Mouse (Mus musculus) testis, adult 2 months (tissue): ENCODE measurements at regions not wholly inside any gene's neighbourhood (a gene's known extent, or its start where the extent isn't known, plus 50 kb on each side); places are given as distances from the start of the nearest gene placed in this dataset.

Experiments used
- H3K27ac ChIP-seq: fragments of 200-500 bp; 2 replicates; pipeline ENCODE4 v1.5.1; 2012; ENCODE audit warnings: low read depth, low read length; ENCODE audit not compliant: control insufficient read depth, insufficient read depth
- H3K27me3 ChIP-seq: fragments of 200-500 bp; 2 replicates; pipeline ENCODE4 v1.6.1; 2012; ENCODE audit warnings: mild to moderate bottlenecking, low read length, moderate library complexity; ENCODE audit not compliant: control insufficient read depth, insufficient read depth
- H3K36me3 ChIP-seq: fragments of 200-500 bp; 2 replicates; pipeline ENCODE4 v1.6.1; 2012; ENCODE audit warnings: mild to moderate bottlenecking, low read length; ENCODE audit not compliant: control insufficient read depth, insufficient read depth
- H3K4me1 ChIP-seq: fragments of 200-500 bp; 2 replicates; pipeline ENCODE4 v1.6.1; 2012; ENCODE audit warnings: low read length; ENCODE audit not compliant: control insufficient read depth, insufficient read depth
- H3K4me3 ChIP-seq: fragments of 200-500 bp; 2 replicates; pipeline ENCODE4 v1.5.1; 2012; ENCODE audit warnings: low read depth, mild to moderate bottlenecking, low read length, moderate library complexity, mixed read lengths; ENCODE audit not compliant: control insufficient read depth
- CTCF ChIP-seq: fragments of 200-500 bp; IDR thresholded peaks from 2 replicates; pipeline ENCODE4 v1.5.1; 2012; ENCODE audit warnings: low read depth, mild to moderate bottlenecking, inconsistent platforms, low read length, moderate library complexity; ENCODE audit not compliant: control insufficient read depth, insufficient read depth, insufficient replicate concordance
- POLR2A ChIP-seq: fragments of 200-500 bp; IDR thresholded peaks from 2 replicates; pipeline ENCODE4 v1.6.1; 2012; ENCODE audit warnings: low read depth, mild to moderate bottlenecking, inconsistent platforms, low read length, moderate library complexity; ENCODE audit not compliant: control insufficient read depth

- H3K27me3 ChIP-seq: no peaks in the 10 kb centered on the region
- H3K4me1 ChIP-seq: peaks cover 8% of the 10 kb centered on the region
- H3K36me3 ChIP-seq: no peaks in the 10 kb centered on the region
- TF ChIP-seq CTCF: no peak
- no peak for TF ChIP-seq POLR2A
- H3K4me3 ChIP-seq: no peak overlapping the region
- H3K27ac ChIP-seq: no peak overlapping the region
Observed at GRCm38 (mm10) chr11:20476494-20476893, 66.6 kb upstream of the Sertad2 start.

- no peaks in the 10 kb centered on the region for H3K36me3 ChIP-seq
- H3K4me3 ChIP-seq: peak overlapping the region; percentile 22
- H3K27me3 ChIP-seq: no peaks in the 10 kb centered on the region
- no peak overlapping the region for H3K27ac ChIP-seq
- peaks cover 8% of the 10 kb centered on the region for H3K4me1 ChIP-seq
- no peak for TF ChIP-seq POLR2A
- no peak for TF ChIP-seq CTCF
Observed at GRCm38 (mm10) chr11:20477183-20478037, 65.6 kb upstream of the Sertad2 start.

GRCm38 (mm10) chr11:20480632-20481031 lies 62.4 kb upstream of the Sertad2 start:
- peaks cover 8% of the 10 kb centered on the region for H3K4me1 ChIP-seq
- no peak overlapping the region for H3K4me3 ChIP-seq
- no peaks in the 10 kb centered on the region for H3K36me3 ChIP-seq

GRCm38 (mm10) chr11:20485371-20485770 lies 57.7 kb upstream of the Sertad2 start:
- Histone ChIP-seq H3K27me3 (no peaks in the 10 kb centered on the region), H3K4me1 (no peaks in the 10 kb centered on the region), H3K36me3 (no peaks in the 10 kb centered on the region), H3K27ac (no peak overlapping the region), H3K4me3 (no peak overlapping the region)
- TF ChIP-seq CTCF (no peak), POLR2A (no peak)

More at GRCm38 (mm10) chr11:20480632-20481031, 62.4 kb upstream of the Sertad2 start:
- TF ChIP-seq CTCF (no peak), POLR2A (no peak)
- Histone ChIP-seq H3K27me3 (no peaks in the 10 kb centered on the region), H3K27ac (no peak overlapping the region)
